In genomic region chr11:115841961-115842550, GRCm38 (mm10) we compare ENCODE assay signal across 8 mouse cellular contexts. TPM values are rescaled to one million over a fixed set of nuclear protein-coding genes. Genes with fewer than 3 reads are reported as not detected.
DNase-seq lines count a peak whose midpoint lies in the region; ATAC-seq lines count a peak whose summit lies in the region.

No protein-coding gene starts in this region.

- intact Hi-C loops in left cerebral cortex, postnatal 4 days (cut with DNase I) = no loop called here

- H3K4me1 ChIP-seq in kidney, embryonic 14.5 days (ENCODE audit: control insufficient read depth, insufficient read depth, low read length) = peaks cover 36% of the 10 kb centered on the region

- H3K4me2 ChIP-seq in kidney, embryonic 14.5 days (replicated peaks; ENCODE audit: low read depth, low read length) = no peak overlapping the region

- DNase-seq in urinary bladder, postnatal 14 days (ENCODE audit: low spot score) = peak; percentile 48
- no peak for DNase-seq in urinary bladder, postnatal 25 days (ENCODE audit: low spot score)
- DNase-seq in heart, adult 11 months = peak; percentile 98
- peak; percentile 49 to 74 for DNase-seq in lung, postnatal 4 days
- no peak for DNase-seq in gastrocnemius, adult 8-10 months (ENCODE audit: low spot score in 2 of 2)
- no peak for DNase-seq in frontal cortex, postnatal 14 days (ENCODE audit: low spot score in 2 of 2)
- no peak for DNase-seq in left cerebral cortex, postnatal 4 days

- H3K27me3 ChIP-seq in kidney, embryonic 14.5 days (ENCODE audit: control insufficient read depth, insufficient read depth, low read length) = no peaks in the 10 kb centered on the region

- peak overlapping the region; percentile 28; the same call in 1 of the 2 replicates for H3K9ac ChIP-seq in kidney, embryonic 14.5 days (ENCODE audit: low read depth, low read length)

- H3K27ac ChIP-seq in kidney, embryonic 14.5 days (ENCODE audit: low read depth, low read length) = peak overlapping the region; percentile 87

- ATAC-seq in kidney, embryonic 14.5 days (ENCODE audit: low FRiP score, low TSS enrichment) = no peak

- H3K36me3 ChIP-seq in kidney, embryonic 14.5 days (ENCODE audit: control insufficient read depth, insufficient read depth, low read length) = peaks cover 5% of the 10 kb centered on the region; the same call in 1 of the 2 replicates

- 41% methylated on average over 6 of the region's 6 CpGs for WGBS in kidney, embryonic 14.5 days

- no peak overlapping the region for H3K4me3 ChIP-seq in kidney, embryonic 14.5 days (ENCODE audit: low read length)

- H3K9me3 ChIP-seq in kidney, embryonic 14.5 days (ENCODE audit: control insufficient read depth, low read length) = no peaks in the 10 kb centered on the region

RNA-seq across cellular contexts. Expression of gene Myo15b, which starts 16.1 kb away (rescaled TPM):
- 2.8 and 5.5 TPM in 2 replicates for polyA plus RNA-seq in kidney, embryonic 14.5 days (2014; fragmentation: Nextera tagmentation; extraction: Ambion mirVana)
- not detected for total RNA-seq in gastrocnemius, adult 8-10 months (2022)
- under 1 TPM in 1 of 2 experiments, not detected in 1; 0.28 TPM for total RNA-seq in left cerebral cortex, postnatal 4 days (2021)

RNA-seq across cellular contexts. Expression of gene Llgl2, which starts 18.2 kb away (rescaled TPM):
- polyA plus RNA-seq in kidney, embryonic 14.5 days (2014; fragmentation: Nextera tagmentation; extraction: Ambion mirVana) = 24.3 and 28.7 TPM in 2 replicates
- 10 to 100 TPM in 2 of 4 experiments, 1 to 10 TPM in 2; 6.6 to 20.8 (median 9.5) TPM for total RNA-seq in gastrocnemius, adult 8-10 months (2022)
- total RNA-seq in left cerebral cortex, postnatal 4 days (2021) = 1 to 10 TPM; 1.1 to 2.4 TPM

RNA-seq across cellular contexts. Expression of gene Tsen54, which starts 27.5 kb away (rescaled TPM):
- polyA plus RNA-seq in kidney, embryonic 14.5 days (2014; fragmentation: Nextera tagmentation; extraction: Ambion mirVana) = 26.2 and 34.9 TPM in 2 replicates
- 1 to 10 TPM; 4.8 to 7.2 (median 5.7) TPM for total RNA-seq in gastrocnemius, adult 8-10 months (2022)
- total RNA-seq in left cerebral cortex, postnatal 4 days (2021) = 10 to 100 TPM; 15.1 to 19.1 TPM

RNA-seq across cellular contexts. Expression of gene Caskin2, which starts 28.6 kb away (rescaled TPM):
- 14.2 and 17.5 TPM in 2 replicates for polyA plus RNA-seq in kidney, embryonic 14.5 days (2014; fragmentation: Nextera tagmentation; extraction: Ambion mirVana)
- 10 to 100 TPM; 11.6 to 14.6 (median 12.3) TPM for total RNA-seq in gastrocnemius, adult 8-10 months (2022)
- total RNA-seq in left cerebral cortex, postnatal 4 days (2021) = 10 to 100 TPM; 13.4 to 14.5 TPM

RNA-seq across cellular contexts. Expression of gene Smim5, which starts 57.7 kb away (rescaled TPM):
- polyA plus RNA-seq in kidney, embryonic 14.5 days (2014; fragmentation: Nextera tagmentation; extraction: Ambion mirVana) = 2.3 and 2.9 TPM in 2 replicates
- under 1 TPM in 3 of 4 experiments, not detected in 1; 0.61 to 0.88 (median 0.72) TPM for total RNA-seq in gastrocnemius, adult 8-10 months (2022)
- not detected for total RNA-seq in left cerebral cortex, postnatal 4 days (2021)

Comparison
In these comparisons a context has a peak if more than half of its experiments do, and no peak if none do; other contexts are left out.
1. DNase-seq: peak in urinary bladder, postnatal 14 days (single experiment), heart, adult 11 months (single experiment) and lung, postnatal 4 days (2 of 2); none in urinary bladder, postnatal 25 days (single experiment), gastrocnemius, adult 8-10 months (0 of 2), frontal cortex, postnatal 14 days (0 of 2) and left cerebral cortex, postnatal 4 days (single experiment).